Mouse (Mus musculus): ENCODE measurements at regions not wholly inside any gene's neighbourhood (a gene's known extent, or its start where the extent isn't known, plus 50 kb on each side); places are given as distances from the start of the nearest gene placed in this dataset.

DNA sequence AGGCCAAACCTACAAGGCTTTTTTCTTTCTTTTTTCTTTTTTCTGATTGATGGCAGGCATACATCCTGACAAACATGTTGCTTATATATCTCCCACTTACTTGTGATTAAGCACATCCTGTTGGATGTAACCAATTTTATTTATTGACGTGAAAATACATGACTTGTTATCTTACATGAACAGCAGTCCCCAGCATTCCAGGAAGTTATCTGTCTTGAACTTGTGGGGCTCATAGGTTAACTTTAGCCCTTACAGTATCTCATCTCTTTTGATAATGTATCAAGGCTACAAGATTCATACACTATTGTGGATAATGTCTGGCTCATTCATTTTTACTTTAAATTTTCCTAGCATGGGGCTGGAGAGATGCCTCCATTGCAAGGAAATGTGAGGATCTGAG lies 852.0 kb upstream of the Agtr1b start:
- DNase-seq (ENCODE audit: low read depth, low spot score) = no peak

DNA sequence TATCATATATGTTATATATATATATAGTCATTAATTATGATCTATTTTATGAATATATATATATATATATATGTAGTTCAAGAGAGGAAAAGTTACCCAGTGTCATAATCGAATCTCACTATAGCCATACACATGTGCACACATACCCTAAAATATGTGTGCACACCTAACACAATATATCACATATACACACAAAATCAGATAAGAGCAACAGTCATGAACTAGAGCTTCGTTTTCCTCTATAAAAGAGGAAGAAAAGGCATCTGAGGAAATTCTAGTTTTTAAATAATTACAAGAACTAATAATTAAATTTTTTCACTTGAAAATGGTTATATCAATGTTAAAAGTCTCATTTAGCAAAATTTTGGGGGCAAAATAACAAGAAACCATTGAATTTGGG lies 835.3 kb upstream of the Tbl1xr1 start:
- no peak for DNase-seq (ENCODE audit: low read depth, low spot score)

- DNase-seq (ENCODE audit: low read depth, low spot score) = no peak
Measured at GRCm38 (mm10) chr3:21256129-21256760, 820.2 kb upstream of the Tbl1xr1 start.

GRCm38 (mm10) chr3:21263317-21263716 lies 813.1 kb upstream of the Tbl1xr1 start:
- DNase-seq (ENCODE audit: low read depth, low spot score) = no peak

- DNase-seq (ENCODE audit: low read depth, low spot score) = no peak
Measured at GRCm38 (mm10) chr3:21265491-21265890, 811.0 kb upstream of the Tbl1xr1 start.

DNA sequence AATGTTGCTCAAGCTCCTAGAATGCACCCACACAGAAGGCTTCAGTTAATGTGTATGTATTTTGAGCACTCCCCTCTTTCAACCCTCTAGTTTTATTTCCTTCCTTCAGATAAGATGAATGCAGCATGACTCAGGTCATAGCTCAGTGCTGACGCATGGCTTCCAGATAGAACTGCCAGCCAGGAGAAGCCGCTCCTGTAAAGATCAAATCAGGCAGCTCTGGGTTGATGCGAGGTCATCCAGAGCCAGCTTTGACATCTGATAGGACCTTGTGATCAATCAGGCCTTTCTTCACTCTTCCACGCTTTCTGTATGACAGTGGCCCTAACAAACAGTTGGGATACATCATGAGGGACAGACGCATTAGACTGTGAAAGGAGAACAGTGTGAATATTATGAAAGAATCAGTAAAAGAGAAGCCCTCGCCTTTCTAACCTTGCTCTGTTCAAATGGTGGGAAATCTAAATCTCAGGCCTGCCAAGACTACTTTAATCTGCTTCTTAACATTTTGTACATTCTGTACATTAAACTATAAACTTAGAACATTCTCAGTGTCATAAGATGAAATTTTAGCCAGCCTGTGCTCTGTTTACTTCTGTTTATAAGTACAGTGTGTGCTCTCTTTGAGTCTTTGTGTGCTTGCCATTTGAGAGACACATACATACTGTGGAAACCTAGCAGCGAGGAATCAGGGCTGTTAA lies 807.9 kb upstream of the Tbl1xr1 start:
- no peak for DNase-seq (ENCODE audit: low read depth, low spot score)

DNA sequence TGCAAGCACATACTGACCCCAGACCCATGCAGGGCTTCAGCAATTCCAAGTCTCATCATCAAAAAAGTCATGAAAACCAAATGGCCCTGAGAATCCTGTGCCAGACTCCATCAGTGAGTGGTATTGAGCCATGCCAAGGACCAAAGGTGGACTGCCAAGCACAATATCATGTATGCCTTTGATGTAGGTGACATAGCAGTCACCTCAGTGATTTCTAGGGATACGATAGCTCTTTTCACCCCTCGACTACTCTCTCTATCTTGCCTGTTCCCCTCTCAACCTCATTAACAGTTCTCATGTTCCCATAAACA lies 807.4 kb upstream of the Tbl1xr1 start:
- no peak for DNase-seq (ENCODE audit: low read depth, low spot score)

DNA sequence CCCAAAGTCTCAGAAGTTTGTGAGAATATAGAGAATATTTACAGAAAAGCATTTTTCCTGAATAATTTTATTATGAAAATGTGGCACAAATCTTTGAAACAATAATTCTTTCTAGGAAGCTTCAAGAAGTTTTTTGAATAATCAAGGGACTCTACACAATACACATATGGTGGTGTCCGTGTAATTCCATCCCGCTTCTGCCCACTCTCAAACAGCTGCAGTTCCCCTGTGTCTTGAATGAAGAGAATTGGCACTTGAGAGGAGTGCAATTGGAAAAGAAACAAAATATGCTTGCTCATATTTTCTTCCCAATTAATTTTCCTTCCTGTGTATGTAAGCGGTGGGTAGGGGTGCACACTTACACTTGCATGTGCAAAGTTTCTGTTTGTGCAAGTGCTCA lies 805.7 kb upstream of the Tbl1xr1 start:
- DNase-seq (ENCODE audit: low read depth, low spot score) = no peak

DNA sequence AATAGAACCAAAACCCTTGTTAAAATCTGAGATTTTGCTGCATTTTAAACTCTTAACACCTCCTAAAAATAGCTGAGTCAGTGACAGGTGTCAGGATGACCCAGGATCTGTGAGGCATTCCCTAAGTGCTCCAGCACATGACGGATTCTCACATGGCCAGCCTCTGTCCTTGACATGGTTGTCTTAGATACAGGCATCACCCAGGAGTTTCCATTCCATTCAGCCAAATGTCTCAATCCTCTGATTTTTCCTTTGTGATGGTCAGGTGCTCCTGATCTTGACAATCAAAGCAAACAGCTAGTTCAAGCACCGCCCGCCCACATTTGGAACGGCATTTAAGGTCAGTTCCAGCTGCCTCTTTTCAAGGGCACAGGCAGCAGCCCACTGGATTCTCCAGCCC lies 804.2 kb upstream of the Tbl1xr1 start:
- DNase-seq (ENCODE audit: low read depth, low spot score) = peak; percentile 11

DNA sequence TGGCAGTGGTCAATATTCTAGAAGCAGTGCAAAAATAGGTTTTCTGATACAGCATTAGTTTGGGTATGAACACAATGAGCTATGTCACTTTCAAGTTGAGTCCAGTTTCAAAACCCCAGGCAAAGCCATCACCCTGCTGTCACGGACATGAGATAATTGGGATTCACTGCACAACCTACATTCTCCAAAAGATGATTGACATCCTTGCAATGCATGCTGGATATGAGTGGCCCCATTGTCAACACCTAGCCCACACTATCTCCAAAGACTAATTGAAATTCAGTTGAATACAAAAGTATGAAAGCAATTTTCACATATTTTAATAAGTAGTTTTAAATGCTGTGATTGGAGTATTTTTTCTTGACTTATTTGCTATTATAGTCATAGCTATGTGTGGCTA lies 783.7 kb upstream of the Tbl1xr1 start:
- no peak for DNase-seq (ENCODE audit: low read depth, low spot score)

DNA sequence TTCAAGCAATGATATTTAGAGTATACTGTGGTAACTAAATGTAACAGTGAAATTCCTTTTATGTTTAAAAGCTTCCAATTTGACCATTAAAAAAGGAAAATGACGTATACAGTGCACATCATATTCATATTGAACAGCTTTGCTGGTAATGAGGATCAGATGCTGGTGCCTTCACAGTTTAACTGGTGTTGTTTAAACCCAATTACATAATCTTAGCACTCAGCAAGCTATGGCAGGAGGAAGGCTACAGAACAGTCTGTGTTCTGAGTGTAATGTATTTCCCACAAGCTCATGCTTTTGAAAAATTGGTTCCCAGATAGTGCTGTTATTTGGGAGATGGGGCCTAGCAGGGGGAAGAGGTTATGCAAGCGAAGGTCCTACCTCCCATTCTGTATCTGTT lies 783.1 kb upstream of the Tbl1xr1 start:
- DNase-seq (ENCODE audit: low read depth, low spot score) = no peak

GRCm38 (mm10) chr3:21294776-21295175 lies 781.7 kb upstream of the Tbl1xr1 start:
- DNase-seq (ENCODE audit: low read depth, low spot score) = no peak

GRCm38 (mm10) chr3:21296581-21297110 lies 779.8 kb upstream of the Tbl1xr1 start:
- DNase-seq (ENCODE audit: low read depth, low spot score) = no peak

DNA sequence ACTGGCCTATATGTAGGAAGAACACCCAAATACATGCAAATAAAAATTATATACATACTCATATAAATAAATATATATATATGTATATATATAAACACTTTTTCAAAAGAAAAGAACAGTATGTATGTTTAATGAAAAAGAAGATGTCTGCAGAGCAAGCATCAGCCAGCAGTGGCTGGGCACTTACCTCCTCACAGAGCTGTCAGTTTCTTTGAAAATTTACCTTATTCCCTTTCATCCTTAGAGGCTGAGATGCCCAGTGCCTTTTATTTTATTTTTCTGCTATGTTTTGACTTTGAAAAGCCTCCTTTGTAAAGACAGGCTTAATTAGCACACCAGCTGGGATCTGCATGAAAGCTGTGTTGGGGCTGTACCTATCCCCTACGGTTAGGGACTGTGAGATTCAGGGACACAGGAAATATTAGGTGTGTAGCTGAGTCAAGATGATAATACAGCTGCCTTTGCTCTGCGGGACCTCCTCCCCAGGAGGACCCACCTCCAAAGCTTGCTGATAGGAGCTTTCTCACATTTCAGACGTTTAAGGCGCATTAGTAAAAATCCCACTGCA lies 751.0 kb upstream of the Tbl1xr1 start:
- no peak for DNase-seq (ENCODE audit: low read depth, low spot score)

GRCm38 (mm10) chr3:21341916-21342315 lies 734.5 kb upstream of the Tbl1xr1 start:
- DNase-seq (ENCODE audit: low read depth, low spot score) = no peak

DNA sequence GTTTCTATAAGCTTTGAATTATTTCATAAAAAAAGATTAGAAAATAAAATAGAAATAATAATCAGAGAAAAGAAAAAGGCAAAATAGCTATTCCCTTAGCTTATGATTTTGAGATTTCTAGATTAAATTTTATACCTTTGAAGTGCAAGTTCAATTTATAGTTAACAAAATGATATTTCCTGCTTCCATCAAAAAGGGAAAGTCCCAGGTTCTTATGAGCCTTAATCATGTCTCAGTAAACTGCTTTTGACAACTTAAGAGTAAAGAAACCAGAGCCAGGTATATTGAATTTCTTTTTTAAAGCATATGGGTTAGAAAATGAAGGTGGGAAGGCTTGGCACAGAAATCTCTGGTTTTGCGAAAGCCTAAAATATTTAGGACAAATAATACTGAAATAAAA lies 733.4 kb upstream of the Tbl1xr1 start:
- no peak for DNase-seq (ENCODE audit: low read depth, low spot score)

DNA sequence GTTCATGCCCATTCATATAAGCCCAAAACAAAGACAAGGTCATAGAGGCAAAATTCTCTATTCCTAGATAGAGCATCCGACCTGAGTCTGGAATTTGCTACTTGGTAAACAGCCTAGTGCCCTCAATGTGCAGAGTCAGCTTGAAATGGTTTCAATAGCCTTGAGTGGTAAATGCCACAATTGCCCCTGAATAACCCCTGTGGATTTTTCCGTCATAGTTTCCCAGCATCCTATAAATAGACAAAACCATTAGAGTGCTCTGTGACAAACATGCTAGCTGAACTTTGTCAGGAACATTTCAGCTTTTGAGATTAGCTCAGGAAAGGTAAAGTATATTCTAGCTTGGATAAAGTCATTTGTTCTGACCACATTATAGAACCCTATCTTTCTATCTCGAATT lies 727.0 kb upstream of the Tbl1xr1 start:
- DNase-seq (ENCODE audit: low read depth, low spot score) = no peak

DNA sequence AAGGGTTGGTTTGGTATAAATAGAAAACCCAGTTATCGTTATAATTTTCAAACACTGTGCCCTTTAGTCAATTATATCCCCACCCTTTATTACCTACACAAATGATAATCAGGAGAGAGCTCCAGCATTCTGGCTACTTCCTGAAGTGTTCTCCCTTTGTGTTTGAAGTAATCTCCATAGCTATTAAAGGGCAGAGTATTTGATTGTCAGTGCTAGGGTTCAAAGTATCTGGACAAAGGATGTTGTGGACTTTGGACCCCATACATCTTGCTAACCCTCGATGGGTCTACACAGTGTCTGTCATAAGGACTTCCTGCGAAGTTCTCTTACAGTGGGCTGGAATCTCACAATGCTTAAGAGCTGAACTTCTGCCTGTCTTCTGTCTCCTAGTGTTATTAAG lies 720.3 kb upstream of the Tbl1xr1 start:
- DNase-seq (ENCODE audit: low read depth, low spot score) = no peak

DNA sequence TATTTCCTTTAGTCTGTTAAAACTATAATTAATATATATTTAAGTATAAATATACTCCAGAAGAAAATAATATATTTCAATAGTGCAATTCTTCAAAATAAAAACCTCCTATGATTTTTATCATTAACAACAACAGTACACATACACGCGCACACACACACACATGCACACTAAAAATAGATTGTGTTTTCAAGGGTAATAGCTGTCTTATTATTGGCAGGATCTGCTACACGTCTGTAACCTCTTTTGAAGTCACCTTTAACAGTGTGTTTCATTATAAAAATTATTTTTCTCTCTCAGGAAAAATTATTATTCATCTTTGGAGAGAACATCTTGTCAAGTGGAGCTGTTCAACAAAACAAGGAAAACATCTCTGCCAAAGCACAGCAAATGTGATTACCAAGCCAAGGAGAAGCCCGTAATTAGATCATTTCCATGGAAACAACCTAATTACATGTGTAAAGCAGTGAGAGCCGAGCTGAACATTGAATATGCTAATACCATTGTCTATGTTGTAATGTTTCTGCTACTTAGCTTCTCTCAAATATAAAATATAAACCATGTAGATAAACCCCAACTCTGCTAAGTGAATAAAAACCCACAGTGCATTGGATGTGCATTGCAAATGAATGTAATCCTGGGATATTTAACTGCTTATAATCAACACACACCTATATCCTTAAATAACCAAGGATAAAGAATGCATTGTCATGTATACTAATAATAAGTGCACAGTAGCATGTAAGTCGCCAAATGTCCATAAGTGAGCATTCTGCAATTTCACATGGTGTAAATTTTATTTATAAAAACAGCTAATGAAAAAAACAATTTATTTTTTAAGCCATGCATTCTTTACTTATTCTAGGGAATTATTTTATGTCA lies 719.4 kb upstream of the Tbl1xr1 start:
- DNase-seq (ENCODE audit: low read depth, low spot score) = no peak

DNA sequence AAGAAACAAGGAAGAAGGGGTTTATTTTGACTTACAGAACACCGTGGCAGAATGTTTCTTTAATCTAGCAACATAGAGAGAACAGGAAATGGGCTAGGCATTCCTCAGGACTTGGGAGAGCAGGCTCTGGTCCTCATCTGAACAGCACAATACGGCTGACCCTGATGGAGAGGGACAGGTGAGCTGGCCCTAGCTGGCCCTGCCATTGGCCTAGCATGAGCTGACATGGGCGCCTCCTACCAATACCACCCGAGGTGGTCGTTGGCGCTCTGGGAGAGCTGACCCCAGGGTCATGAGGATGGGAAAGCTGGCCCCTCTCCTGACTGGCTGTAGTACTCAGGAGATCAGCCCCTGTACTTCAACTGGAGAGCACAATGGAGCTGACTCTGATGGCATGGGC lies 718.4 kb upstream of the Tbl1xr1 start:
- DNase-seq (ENCODE audit: low read depth, low spot score) = no peak

DNA sequence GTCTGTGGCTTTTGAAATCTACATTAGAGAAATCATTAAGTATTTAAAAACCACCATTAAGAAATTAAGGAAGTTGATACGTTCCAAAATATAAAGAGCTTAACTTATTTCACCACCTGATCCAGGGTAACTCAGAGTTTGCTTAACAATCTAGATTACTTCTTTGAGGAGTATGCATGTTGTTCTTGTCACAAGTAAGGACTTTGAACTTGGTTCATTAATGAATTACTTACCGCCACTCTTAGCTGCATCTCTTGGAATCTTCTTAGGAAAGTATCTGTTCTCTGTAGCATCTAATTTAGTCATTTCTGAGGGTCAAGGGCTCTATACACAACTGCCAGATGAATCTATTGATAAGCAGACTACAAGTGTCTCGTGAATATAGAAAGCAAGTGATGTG lies 715.4 kb upstream of the Tbl1xr1 start:
- DNase-seq (ENCODE audit: low read depth, low spot score) = no peak

- no peak for DNase-seq (ENCODE audit: low read depth, low spot score)
Measured at GRCm38 (mm10) chr3:21379816-21380215, 696.6 kb upstream of the Tbl1xr1 start.

All from WW6 (cell line).